Mouse (Mus musculus) ES-CJ7 (cell line): ENCODE results near the gene Cluh.

Experiments
- DNase-seq: peaks from one replicate; pipeline ENCODE4 v3.0.0; 2011; ENCODE audit warnings: low read depth, low spot score

Gene Cluh

DNA sequence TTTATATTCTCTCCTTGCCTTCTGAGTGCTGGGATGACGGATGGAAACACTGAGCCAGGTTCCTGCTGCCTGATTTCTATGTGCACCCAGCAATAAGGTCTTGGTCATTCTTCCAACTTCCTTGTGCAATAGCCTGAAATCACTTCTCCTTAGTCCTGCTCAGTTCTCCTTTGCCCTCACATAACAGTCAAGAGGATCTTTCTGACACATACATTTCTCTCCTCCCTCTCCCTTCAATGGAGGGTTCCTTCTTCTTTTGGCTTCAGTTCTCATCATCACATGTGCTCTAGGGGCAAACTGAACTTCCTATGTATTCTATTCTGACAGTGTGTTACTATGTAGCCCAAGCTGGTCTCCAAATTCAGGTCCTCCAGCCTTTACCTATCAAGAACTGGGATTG lies 1.3 kb upstream of the Cluh start:
- no peak for DNase-seq

- DNase-seq: no peak
These were observed 619 bp upstream of the Cluh start for GRCm38 (mm10) chr11:74648676-74649075.

- peak; percentile 35 for DNase-seq
These were observed 604 bp downstream of the Cluh start for GRCm38 (mm10) chr11:74649647-74650551.

DNA sequence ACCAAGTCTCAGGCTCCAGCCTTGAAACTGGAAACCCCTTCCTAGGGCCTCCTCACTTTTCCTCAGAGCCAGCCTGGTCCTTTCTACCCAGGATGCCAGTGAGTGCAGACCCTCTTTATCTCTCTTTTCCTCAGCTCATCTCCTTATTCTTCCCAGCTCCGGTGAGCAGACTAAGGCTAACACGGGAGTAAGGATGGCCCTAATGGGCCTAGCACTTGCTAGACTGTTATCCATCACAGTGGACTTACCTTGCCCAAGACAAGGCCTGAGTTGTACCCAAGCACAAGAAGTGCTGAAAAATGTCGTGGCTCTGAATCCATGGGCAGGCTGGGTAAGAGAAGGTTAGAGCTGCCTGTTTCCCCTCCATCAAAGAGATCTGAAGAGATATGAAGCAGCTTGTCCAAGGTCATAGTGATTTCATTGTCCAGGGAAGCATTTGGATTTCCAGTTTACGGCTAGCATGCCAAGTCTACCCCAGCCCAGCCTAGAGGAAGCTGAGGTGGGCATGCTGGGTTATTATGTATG lies 1.3 kb downstream of the Cluh start:
- no peak for DNase-seq

- no peak for DNase-seq
These were observed 3.5 kb downstream of the Cluh start for GRCm38 (mm10) chr11:74652791-74653191.

DNA sequence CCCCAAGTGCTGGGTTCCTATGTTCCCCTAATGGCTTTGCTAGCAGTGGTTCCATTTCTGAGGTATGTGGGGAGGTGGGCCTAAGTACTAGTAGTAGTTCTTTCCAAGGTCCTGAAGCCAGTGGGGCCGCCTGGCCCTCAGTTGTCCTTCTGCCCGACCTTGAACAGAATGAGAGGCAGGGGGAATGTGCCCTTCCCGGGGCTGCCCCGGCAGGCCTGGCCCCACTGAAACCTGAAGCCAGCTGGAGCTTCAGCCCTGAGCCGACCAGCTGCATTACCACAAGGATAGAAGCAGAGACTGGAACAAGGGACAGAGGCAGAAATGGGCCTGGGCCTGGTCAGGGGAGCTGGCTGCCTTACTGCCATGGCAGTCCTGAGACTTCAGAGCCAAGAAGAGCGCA lies 4.1 kb downstream of the Cluh start:
- DNase-seq: peak; percentile 40

GRCm38 (mm10) chr11:74655941-74656340 lies 6.6 kb downstream of the Cluh start:
- DNase-seq: no peak

DNA sequence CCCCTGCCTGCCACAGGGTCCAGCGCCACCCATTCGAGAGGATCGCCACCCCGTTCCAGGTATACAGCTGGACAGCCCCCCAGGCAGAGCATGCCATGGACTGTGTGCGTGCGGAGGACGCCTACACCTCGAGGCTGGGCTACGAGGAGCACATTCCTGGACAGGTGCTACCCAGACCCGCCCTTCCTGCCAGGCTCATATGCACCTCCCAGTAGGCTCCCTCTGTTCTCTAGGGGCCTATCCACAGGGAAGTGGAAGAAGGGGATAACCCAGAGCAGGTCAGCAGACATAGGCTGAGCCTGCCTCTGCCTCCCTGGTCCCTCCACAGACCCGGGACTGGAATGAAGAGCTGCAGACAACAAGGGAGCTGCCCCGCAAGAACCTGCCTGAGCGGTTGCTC lies 11.0 kb downstream of the Cluh start:
- DNase-seq: no peak

GRCm38 (mm10) chr11:74661641-74662040 lies 12.3 kb downstream of the Cluh start:
- DNase-seq: no peak

DNA sequence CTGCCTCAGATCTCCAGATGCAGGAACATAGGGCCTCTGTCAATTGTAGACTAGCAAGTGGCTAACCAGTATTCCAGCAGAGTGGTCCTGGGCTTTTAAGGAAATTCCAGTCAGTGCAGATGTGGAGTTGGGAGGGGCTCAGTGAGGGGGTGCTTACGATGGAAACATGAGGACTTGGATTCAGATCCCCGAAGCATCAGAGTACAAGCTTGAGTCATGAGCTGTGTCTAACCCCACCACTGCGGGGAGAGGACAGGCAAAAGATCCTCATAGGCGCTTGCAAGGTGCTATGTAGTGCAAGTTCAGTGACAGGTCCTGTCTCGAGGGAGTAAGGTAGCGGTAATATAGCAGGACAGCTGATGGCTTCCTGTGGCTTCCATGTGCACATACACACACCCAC lies 12.9 kb downstream of the Cluh start:
- DNase-seq: no peak

DNA sequence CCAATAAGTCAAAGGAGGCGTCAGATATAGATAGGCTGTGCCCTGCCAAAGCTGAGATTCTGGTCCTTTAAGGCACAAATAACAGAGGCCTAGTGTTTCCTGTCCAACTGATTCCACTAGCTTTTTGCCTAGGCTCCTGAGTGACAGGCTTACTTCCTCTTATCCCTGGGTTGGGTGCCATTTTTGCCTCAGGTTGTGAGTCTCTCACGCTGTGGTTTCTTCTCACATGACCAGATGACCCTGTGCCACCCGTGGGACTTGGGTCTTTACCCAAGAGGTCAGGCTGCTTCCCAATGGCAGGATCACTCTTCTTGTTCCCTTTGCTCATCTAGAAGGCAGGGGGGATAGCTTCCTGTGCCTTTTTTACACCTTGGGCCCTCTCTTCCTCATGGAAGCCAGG lies 15.0 kb downstream of the Cluh start:
- DNase-seq: no peak

DNA sequence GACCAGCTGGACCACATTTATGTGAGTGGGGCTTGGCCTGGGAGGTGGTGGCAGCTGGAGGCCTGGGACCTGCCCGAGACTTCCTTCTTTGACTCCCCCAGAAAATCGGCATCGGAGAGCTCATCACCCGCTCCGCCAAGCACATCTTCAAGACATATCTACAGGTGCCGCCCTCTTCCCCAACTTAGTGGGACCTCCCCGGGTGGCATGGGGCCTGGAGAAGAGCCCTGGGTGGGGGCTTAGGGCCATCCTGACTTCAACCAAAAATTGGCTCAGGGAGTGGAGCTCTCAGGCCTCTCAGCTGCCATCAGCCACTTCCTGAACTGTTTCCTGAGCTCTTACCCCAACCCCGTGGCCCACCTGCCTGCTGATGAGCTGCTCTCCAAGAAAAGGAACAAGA lies 15.6 kb downstream of the Cluh start:
- DNase-seq: no peak

GRCm38 (mm10) chr11:74665631-74666283 lies 16.5 kb downstream of the Cluh start:
- DNase-seq: no peak

DNA sequence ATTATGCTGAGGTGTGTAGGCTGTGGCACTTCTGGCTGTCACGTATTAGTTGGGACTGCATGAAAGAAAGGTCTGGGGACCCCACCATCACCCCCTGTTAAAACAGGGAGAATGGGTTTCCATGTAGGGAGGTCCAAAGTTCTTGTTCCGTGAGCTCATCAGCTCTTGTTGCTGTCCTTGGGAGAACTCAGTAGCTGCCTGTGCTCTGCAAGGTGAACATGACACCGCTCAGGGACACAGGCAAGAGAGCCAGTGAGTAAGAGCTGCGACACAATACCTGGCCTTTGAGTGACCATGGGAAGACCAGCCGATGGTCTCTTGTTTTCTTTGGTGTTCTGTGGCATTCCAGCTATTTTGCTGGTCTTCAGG lies 17.0 kb downstream of the Cluh start:
- DNase-seq: no peak

DNA sequence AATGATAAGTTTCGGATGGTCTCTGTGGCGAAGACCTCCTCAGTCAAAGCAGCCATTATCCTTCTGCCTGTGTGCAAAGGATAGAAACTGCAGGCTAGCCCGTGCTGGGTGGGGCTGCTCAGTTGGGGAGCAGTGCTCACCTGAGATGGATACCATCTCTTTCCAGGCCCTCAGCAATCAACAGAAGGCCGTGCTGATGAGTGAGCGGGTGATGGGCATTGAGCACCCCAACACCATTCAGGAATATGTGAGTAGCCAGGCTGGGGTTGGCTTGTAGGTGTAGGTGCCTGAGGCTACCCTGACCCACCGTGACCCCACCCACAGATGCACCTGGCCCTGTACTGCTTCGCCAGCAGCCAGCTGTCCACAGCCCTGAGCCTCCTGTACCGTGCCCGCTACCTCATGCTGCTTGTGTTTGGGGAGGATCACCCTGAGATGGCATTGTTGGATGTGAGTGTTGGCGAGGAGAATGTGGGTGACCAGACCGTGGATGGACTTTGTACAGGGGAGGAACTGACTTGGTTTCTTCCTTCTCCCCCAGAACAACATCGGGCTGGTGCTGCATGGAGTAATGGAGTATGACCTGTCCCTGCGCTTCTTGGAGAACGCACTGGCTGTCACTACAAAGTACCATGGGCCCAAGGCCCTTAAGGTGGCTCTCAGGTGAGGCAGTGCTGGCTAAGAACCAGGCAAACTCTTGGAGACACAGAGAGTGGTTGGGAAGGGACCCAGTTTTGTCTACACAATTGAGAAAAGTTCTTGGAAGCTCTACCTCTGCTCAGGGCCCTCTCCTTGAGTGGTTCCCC lies 17.7 kb downstream of the Cluh start:
- no peak for DNase-seq

DNA sequence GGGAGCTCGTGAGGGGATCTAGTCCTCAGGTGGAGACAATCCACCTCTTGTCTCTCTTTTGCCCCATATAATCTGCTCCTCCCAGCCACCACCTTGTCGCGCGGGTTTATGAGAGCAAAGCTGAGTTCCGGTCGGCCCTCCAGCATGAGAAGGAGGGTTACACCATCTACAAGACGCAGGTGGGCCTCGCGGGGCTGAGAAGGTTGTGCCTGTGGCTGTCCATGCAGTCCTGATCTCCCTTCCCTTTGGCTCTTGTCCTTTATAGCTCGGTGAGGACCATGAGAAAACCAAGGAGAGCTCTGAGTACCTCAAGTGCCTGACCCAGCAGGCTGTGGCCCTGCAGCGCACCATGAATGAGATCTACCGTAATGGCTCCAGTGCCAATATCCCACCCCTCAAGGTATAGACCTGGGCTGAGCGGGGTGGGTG lies 18.3 kb downstream of the Cluh start:
- no peak for DNase-seq

GRCm38 (mm10) chr11:74668466-74668865 lies 19.2 kb downstream of the Cluh start:
- DNase-seq: no peak

DNA sequence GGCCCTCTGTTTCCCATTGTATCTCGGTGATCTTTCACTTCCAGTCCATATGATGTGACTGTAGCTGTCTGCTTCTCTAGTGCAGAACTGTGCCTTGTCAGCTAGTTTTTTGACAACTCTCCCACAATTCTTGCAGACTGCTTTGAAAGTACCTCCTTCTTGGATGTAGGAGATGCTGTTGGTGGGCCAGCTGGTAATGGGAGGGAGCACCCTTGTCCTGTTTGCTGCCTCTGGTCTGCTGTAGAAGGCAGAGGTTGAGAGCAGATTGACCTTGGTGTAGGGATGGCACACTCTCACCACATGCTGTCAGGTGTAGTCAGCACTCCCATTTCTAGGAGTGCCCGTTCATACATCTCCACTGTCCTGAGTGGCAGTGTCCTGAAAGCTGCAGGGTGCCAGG lies 19.7 kb downstream of the Cluh start:
- no peak for DNase-seq

DNA sequence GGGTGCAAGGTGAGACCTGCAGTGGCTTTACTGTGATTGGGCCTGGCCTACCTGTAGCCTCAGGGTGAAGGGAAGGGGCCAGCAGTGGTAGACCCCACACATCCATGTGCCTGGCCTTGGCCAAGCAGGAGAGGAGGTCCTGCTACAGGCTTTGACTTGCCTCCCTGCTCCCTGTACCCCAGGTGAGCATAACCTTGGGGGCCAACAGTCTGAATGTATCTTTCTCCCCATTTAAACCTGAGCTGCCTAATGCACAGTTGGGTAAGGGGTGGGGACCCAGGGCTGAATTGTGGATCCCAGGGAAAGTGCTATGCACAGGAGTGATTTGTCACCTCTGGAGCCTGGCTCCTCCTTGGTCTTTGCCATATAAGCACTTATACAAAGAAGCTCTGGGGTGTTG lies 20.9 kb downstream of the Cluh start:
- no peak for DNase-seq

- DNase-seq: no peak
These were observed 21.7 kb downstream of the Cluh start for GRCm38 (mm10) chr11:74671013-74671412.

GRCm38 (mm10) chr11:74671839-74672238 lies 22.5 kb downstream of the Cluh start:
- DNase-seq: no peak

DNA sequence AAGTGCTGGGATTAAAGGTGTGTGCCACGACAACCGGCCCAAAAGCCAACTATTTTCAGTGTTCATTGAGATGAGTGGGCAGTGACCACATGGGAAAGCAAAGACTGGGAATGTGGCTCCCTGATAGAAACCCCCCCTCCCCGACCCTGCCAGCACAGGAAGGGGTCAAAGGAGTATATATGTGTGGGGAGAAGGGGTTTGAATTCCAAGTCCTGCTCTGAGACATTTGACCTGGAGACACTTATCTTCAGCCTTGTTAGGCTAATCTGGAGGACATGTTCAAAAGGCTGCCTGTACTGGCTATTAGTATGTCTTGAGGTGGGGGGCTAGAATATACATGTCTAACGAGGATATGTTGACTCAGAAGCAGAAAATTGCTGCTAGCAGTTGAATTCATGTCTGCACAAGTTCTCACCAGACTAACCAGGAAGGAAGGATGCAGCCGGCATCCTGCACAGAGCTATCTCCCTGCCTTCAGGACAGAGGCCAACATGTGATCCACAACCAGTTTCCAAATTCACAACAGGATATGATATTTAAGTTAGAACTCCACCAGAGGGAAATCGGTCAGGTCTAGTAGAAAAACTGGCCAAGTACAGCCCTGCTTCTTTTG lies 23.7 kb downstream of the Cluh start:
- no peak for DNase-seq
